Mouse (Mus musculus): ENCODE data around the gene Lancl2.

The Lancl2 gene

GRCm38 (mm10) chr6:57702376-57702742 is at the start of gene Lancl2:
Lancl2 (plus strand) TSS chr6:57702540.
- peak; percentile 64 for DNase-seq (ENCODE audit: low read depth, low spot score)

- DNase-seq (ENCODE audit: low read depth, low spot score): no peak
Measured at GRCm38 (mm10) chr6:57661295-57661694, 41.0 kb upstream of the Lancl2 start.

- DNase-seq (ENCODE audit: low read depth, low spot score): peak; percentile 77
Measured at GRCm38 (mm10) chr6:57684156-57684555, 18.2 kb upstream of the Lancl2 start.

- peak; percentile 93 for DNase-seq (ENCODE audit: low read depth, low spot score)
Measured at GRCm38 (mm10) chr6:57691467-57692261, 10.7 kb upstream of the Lancl2 start, which contains the start of gene Pyurf. Pyurf (minus strand) TSS chr6:57692078.

DNA sequence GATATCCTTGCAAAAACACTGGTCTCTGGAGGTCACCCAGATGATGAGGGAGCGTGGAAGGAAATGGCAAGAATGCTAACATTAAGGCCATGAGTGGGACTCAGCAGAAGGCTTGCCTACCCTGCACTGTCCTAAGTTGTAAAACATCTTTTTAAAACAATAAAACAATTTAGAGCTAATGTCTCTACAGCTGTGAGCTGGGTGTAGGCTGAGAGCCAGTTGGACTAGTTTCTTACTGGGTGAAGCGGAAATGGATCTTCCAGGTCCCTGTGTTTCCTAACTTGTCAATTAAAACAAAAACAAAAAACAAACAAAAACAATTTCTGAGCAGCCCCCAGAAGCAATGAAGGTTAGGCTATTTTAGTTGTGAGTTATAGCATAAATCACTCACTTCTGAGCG is 9.2 kb upstream of the Lancl2 start:
- no peak for DNase-seq (ENCODE audit: low read depth, low spot score)

GRCm38 (mm10) chr6:57701686-57702085 is 654 bp upstream of the Lancl2 start:
- DNase-seq (ENCODE audit: low read depth, low spot score): peak; percentile 15

- DNase-seq (ENCODE audit: low read depth, low spot score): peak; percentile 99
Measured at GRCm38 (mm10) chr6:57702743-57703499, 581 bp downstream of the Lancl2 start.

GRCm38 (mm10) chr6:57703703-57704102 is 1.4 kb downstream of the Lancl2 start:
- DNase-seq (ENCODE audit: low read depth, low spot score): peak; percentile 69

DNA sequence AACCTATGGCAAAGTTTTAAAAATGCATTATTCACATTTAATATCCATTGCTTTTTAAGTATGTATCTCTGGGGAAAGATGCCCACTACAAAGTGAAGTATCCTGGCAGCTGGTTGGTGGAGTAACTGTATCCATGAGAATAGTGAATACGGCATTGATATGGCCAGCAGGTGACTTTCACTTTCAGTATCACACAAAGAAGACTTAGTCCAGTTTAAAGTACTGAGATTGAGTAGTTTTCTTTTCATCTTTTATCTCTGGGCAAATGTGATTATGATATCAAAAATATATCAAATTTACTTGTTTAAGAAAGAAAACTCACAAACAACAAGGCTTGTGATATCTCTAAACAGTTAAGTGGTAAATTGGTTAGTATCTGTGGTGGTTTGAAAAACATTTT is 4.4 kb downstream of the Lancl2 start:
- no peak for DNase-seq (ENCODE audit: low read depth, low spot score)

- DNase-seq (ENCODE audit: low read depth, low spot score): no peak
Measured at GRCm38 (mm10) chr6:57711726-57712125, 9.4 kb downstream of the Lancl2 start.

DNA sequence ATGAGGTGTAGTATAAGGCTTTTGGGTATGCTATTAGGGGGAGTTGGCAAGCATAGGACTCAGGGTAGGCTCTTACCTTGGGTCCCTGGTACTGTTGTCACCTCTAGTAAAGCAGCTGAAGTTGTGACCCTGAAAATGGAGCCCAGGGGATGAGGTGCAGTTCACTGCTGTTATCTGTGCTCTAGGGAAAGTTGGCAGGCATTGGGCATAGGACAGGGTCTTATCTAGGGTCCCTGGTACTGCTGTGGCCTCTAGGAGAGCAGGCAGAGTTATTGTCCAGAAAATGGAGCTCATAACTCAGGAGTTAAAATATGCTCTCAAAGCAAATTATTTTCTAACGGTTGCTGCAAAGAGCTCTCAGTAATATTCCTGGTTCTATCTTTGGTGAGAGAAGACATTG is 19.0 kb downstream of the Lancl2 start:
- DNase-seq (ENCODE audit: low read depth, low spot score): no peak

DNA sequence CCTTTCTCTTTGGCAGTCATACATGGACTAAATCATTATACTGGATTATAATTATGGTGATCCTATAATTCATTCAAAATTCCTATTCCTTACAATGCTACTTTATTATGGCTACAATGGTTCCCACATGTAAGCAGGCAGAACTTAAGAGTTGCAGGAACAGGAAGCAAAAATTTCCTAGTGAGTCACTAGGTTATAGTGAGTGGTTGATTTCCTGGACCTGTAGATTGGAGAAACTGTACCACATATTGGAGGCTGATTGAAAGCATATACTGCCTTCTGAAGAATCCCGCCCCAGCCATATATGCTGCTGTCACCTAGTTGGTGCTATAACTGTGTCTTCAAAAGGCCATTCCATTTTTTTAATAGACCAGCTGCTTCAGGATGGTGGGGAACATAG is 40.4 kb downstream of the Lancl2 start:
- no peak for DNase-seq (ENCODE audit: low read depth, low spot score)

- DNase-seq (ENCODE audit: low read depth, low spot score): no peak
Measured at GRCm38 (mm10) chr6:57743333-57743732, 41.0 kb downstream of the Lancl2 start.

- no peak for DNase-seq (ENCODE audit: low read depth, low spot score)
Measured at GRCm38 (mm10) chr6:57744123-57744522, 41.8 kb downstream of the Lancl2 start.

GRCm38 (mm10) chr6:57744974-57745747 is 42.8 kb downstream of the Lancl2 start:
- DNase-seq (ENCODE audit: low read depth, low spot score): no peak

DNA sequence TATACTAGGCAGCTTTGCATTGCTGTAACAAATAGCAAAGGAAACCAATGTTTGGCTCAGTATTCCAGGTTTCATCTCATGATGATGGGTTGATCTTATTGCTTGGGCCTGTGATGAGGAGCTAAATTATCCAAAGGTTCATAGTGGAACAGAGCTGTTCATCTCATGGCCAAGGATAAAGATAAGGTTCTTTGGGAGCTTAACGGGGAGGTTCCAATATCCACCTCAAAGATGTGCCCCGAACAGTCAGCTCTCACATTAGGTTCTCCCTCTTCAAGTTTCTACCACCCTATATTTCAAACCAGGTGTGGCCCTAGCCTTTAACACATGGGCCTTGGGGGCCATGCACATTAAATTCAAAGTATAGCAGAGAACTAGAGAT is 43.4 kb downstream of the Lancl2 start:
- no peak for DNase-seq (ENCODE audit: low read depth, low spot score)

- DNase-seq (ENCODE audit: low read depth, low spot score): no peak
Measured at GRCm38 (mm10) chr6:57753962-57754759, 51.8 kb downstream of the Lancl2 start.

DNA sequence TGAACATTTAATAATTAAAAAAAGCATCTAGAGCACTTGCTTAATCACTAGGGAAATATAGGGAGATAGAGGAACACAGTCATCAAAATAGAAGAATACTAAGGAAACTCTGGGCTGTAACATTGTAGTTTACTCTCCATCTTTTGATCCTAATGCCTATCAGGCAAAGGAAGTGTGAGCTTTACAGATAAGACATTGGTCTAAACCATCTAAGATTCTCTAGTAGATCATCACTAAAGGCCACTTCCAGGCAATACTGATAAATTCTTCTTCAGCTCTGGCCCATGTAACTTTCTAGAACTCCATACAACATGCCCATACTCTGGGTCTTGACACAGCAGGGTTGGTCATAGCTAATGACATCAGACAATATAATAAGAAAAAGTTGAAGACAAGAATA is 60.7 kb downstream of the Lancl2 start:
- no peak for DNase-seq (ENCODE audit: low read depth, low spot score)

DNA sequence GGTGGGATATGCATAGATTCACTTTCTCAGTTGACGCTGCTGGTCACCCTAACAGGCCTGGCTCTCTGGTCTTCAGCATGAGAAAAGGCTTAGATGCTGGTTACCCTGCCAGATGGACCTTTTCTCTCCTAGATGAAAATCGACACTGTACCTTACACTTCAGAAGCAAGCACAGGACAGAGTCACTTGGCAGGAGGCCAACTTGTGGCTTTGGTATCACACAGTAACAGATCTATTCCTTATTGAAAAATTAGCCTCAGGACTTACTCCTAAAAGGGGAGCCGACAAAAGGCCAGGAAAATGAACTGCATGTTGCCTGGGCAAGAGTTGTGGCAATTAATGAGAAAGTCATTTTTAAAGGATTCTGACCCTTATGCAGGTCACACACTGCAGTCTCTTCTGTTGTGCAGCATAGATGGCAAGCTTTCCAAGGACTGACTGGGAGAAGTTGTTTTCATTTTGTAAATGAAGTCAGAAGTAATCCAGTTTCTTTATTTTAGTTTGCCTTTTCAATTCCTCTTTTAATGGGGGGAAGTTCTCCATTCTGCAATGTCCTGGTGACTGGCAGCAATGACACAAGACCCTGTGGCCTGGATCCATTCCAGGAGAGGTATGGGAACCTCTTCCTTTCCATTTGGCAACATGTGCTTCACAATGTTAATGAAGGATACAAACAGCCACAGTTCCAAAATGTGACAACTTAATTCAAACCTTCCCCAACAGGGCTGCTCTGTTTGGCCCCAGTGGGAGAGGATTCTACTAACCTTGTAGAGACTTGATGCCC is 62.9 kb downstream of the Lancl2 start:
- peak; percentile 62 for DNase-seq (ENCODE audit: low read depth, low spot score)

DNA sequence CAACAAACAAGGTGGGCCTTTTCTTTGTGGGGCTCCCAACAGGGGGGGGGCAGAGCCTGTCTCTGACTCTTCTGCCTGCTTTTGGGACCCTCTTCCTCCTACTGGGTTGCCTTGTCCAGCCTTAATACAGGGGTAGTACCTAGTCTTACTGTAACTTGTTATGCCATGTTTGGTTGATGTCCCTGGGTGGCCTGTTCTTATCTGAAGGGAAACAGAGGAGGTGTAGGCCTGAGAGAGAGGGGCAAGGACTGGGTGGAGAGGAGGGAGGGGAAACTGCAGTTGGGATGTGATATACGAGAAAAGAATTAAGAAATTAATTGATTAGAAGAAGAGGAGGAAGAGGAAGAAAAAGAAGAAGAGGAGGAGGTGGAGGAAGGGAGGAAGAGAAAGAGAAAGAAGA is 63.9 kb downstream of the Lancl2 start:
- DNase-seq (ENCODE audit: low read depth, low spot score): no peak

Measured in brain, adult 2 months (tissue).